In the genomic region with DNA sequence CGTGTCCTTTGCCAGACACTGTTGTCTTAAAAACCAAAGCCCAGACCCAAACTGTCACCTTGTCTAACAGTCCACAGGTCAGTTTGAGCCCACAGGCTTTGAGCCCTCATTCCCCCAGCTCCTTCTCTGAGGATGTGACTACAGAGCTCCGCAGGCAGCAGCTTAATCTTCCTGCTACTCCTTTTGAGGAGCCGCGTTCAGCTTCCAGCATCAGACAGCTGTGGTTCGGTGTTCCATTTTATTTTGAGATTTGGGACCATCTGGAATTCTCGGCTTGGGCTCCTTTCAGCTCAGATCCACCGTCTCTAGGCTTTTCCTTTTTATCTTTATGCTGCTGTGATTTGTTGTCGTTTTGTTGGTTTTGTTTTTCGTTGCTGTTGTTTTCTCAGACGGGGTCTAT, we compare ENCODE assay signal across 13 mouse cellular contexts.
DNase-seq lines count a peak whose midpoint lies in the region; TF ChIP-seq lines count a peak whose summit lies in the region.
"Had no signal": no experiment of that assay in that cellular context is flagged by ENCODE, and none has a peak within 500 bp of the region (broad histone marks: within the 10 kb centered on the region; RNA-seq: fewer than 3 reads in every experiment).

No protein-coding gene starts in this region.

- peaks cover 6% of the 10 kb centered on the region for H3K36me3 ChIP-seq in heart, adult 2 months (ENCODE audit: control insufficient read depth, insufficient read depth, low read length)
- peaks cover 0 to 28% of the 10 kb centered on the region in 2 experiments; a peak in 2 of 4 replicates for H3K36me3 ChIP-seq in MEL (ENCODE audit: control insufficient read depth in 1 of 2, insufficient read depth in 2 of 2, low read length in 2 of 2)
- H3K36me3 ChIP-seq in limb, embryonic 10.5 days: no peaks in the 10 kb centered on the region
- H3K36me3 ChIP-seq: G1E had no signal

- no peaks in the 10 kb centered on the region for H3K27me3 ChIP-seq in heart, adult 2 months (ENCODE audit: control insufficient read depth, insufficient read depth, low read length)
- no peaks in the 10 kb centered on the region for H3K27me3 ChIP-seq in MEL (ENCODE audit: control insufficient read depth in 1 of 2, insufficient read depth in 2 of 2, low read length in 2 of 2)
- no peaks in the 10 kb centered on the region for H3K27me3 ChIP-seq in limb, embryonic 10.5 days (ENCODE audit: low read depth, poor library complexity, severe bottlenecking)
- H3K27me3 ChIP-seq: megakaryocyte, embryonic 14.5 days had no signal

- no peak overlapping the region for H3K4me3 ChIP-seq in heart, adult 2 months
- H3K4me3 ChIP-seq in layer of hippocampus, adult 2 months: no peak overlapping the region
- H3K4me3 ChIP-seq in MEL (ENCODE audit: control insufficient read depth in 1 of 2, insufficient read depth in 1 of 2, low read depth in 2 of 2, low read length in 2 of 2): no peak overlapping the region
- H3K4me3 ChIP-seq in limb, embryonic 10.5 days: no peak overlapping the region

- peaks cover 5% of the 10 kb centered on the region; the same call in 1 of the 2 replicates for H3K79me2 ChIP-seq in heart, adult 2 months (replicated peaks; ENCODE audit: control insufficient read depth, insufficient read depth, low read length)
- H3K79me2 ChIP-seq in MEL (ENCODE audit: control insufficient read depth, insufficient read depth, low read length, poor library complexity): no peaks in the 10 kb centered on the region

- no peak for TF ChIP-seq RAD21 in MEL (IDR thresholded peaks at IDR 0.05; ENCODE audit: low read depth, low read length)

- no peak for DNase-seq in heart, adult 2 months
- no peak for DNase-seq in heart, adult 11 months
- DNase-seq in layer of hippocampus, adult 2 months (ENCODE audit: low spot score in 2 of 2): no peak
- no peak for DNase-seq in layer of hippocampus, postnatal 10 days (ENCODE audit: low spot score in 2 of 2)
- no peak for DNase-seq in MEL (ENCODE audit: low read depth, low spot score)
- no peak for DNase-seq in limb, embryonic 10.5 days (ENCODE audit: low spot score)
- no peak for DNase-seq in retina, postnatal 1 day
- DNase-seq in left cerebral cortex, postnatal 36 days (ENCODE audit: low spot score in 2 of 2): no peak
- DNase-seq: cerebellum, adult 9-11 months; left cerebral cortex, postnatal 4 days; thymus, adult 18-20 months had no signal

- no peaks in the 10 kb centered on the region for H3K9me3 ChIP-seq in MEL (replicated peaks; ENCODE audit: insufficient read depth, low read length)
- no peaks in the 10 kb centered on the region for H3K9me3 ChIP-seq in limb, embryonic 10.5 days (replicated peaks)
- H3K9me3 ChIP-seq: megakaryocyte, embryonic 14.5 days had no signal

- TF ChIP-seq EP300 in heart, adult 2 months (IDR thresholded peaks at IDR 0.05; ENCODE audit: insufficient read depth, low read depth, low read length): no peak
- TF ChIP-seq EP300 in MEL (IDR thresholded peaks at IDR 0.05; ENCODE audit: low read depth in 1 of 2, low read length in 2 of 2): no peak

- H3K9ac ChIP-seq in heart, adult 2 months (ENCODE audit: low read depth, low read length): no peak overlapping the region
- H3K9ac ChIP-seq in MEL (ENCODE audit: control insufficient read depth, low read depth, low read length, poor library complexity, severe bottlenecking): peak overlapping the region; percentile 61; the same call in 1 of the 2 replicates

- 52% methylated on average over 10 of the region's 10 CpGs for WGBS in heart, adult 2 months
- WGBS in limb, embryonic 10.5 days: 55% methylated on average over 10 of the region's 10 CpGs

- no peak for TF ChIP-seq POLR2A in heart, adult 2 months (IDR thresholded peaks at IDR 0.05; ENCODE audit: insufficient read depth, low read depth, low read length)
- no peak for TF ChIP-seq POLR2A in MEL (IDR thresholded peaks at IDR 0.05; ENCODE audit: control insufficient read depth in 1 of 2, insufficient read depth in 1 of 2, low read depth in 1 of 2, low read length in 2 of 2, poor library complexity in 1 of 2)

- no peak for TF ChIP-seq CTCF in heart, adult 2 months (IDR thresholded peaks at IDR 0.05)
- TF ChIP-seq CTCF in layer of hippocampus, adult 2 months (conservative IDR thresholded peaks at IDR 0.05): no peak
- no peak for TF ChIP-seq CTCF in MEL (IDR thresholded peaks at IDR 0.05 in 2 of 3, conservative IDR thresholded peaks at IDR 0.05 in 1 of 3; ENCODE audit: control insufficient read depth in 1 of 3, insufficient read depth in 1 of 3, low read depth in 2 of 3, low read length in 3 of 3, poor library complexity in 1 of 3, severe bottlenecking in 1 of 3)

- intact Hi-C loops in heart, adult 2 months (cut with DNase I): loop anchor here (5.0 kb wide), 1 partner anchor 41 kb away; no protein-coding TSS in a partner anchor
- intact Hi-C loops in left cerebral cortex, postnatal 36 days (cut with DNase I): loop anchor here (10.0 kb wide), 1 partner anchor 196 kb away; no protein-coding TSS in a partner anchor

- peaks cover 18% of the 10 kb centered on the region for H3K4me1 ChIP-seq in heart, adult 2 months (ENCODE audit: control insufficient read depth, insufficient read depth, low read length)
- peaks cover 24 to 43% of the 10 kb centered on the region in 2 experiments for H3K4me1 ChIP-seq in MEL (ENCODE audit: control insufficient read depth in 1 of 2, insufficient read depth in 2 of 2, low read length in 2 of 2)
- peaks cover 41% of the 10 kb centered on the region for H3K4me1 ChIP-seq in limb, embryonic 10.5 days

- peak overlapping the region; percentile 62 for H3K27ac ChIP-seq in heart, adult 2 months
- peak overlapping the region; percentile 58; the same call in 1 of the 2 replicates for H3K27ac ChIP-seq in layer of hippocampus, adult 2 months
- peak overlapping the region; percentile 78 for H3K27ac ChIP-seq in MEL (ENCODE audit: control insufficient read depth, low read depth, low read length)
- peak overlapping the region; percentile 50 for H3K27ac ChIP-seq in limb, embryonic 10.5 days

TF ChIP-seq in MEL, 35 proteins besides CTCF, POLR2A, EP300 and RAD21:
- TF ChIP-seq MAX (IDR thresholded peaks at IDR 0.05; ENCODE audit: low read length): no peak
- TF ChIP-seq TCF12 (IDR thresholded peaks at IDR 0.05; ENCODE audit: low read depth, low read length): no peak
- TF ChIP-seq POLR2AphosphoS5 (IDR thresholded peaks at IDR 0.05; ENCODE audit: borderline replicate concordance, low read depth, low read length): no peak
- no peak for TF ChIP-seq MYB (IDR thresholded peaks at IDR 0.05; ENCODE audit: low read depth, low read length)
- TF ChIP-seq CHD1 (IDR thresholded peaks at IDR 0.05; ENCODE audit: low read depth, low read length): no peak
- no peak for TF ChIP-seq SMC3 (IDR thresholded peaks at IDR 0.05; ENCODE audit: low read depth, low read length)
TF ChIP-seq in MEL: peak in this region for 0.
